Mouse (Mus musculus) liver, postnatal 0 days (tissue): ENCODE measurements around the gene Usp11.

ENCODE experiments used
- CTCF ChIP-seq: sonication (generic); IDR thresholded peaks from 2 replicates; pipeline ENCODE4 v1.5.1; 2016; ENCODE audit warnings: antibody characterized with exemption, low read depth
- EP300 ChIP-seq: IDR thresholded peaks from 2 replicates; pipeline ENCODE4 v1.6.1; 2016; ENCODE audit warnings: antibody characterized with exemption, low read depth, mild to moderate bottlenecking

- TF ChIP-seq CTCF (no peak), EP300 (no peak)
These were observed 41.4 kb upstream of the Usp11 start for GRCm38 (mm10) chrX:20662317-20662715.
